Mouse (Mus musculus) bone marrow macrophage, adult 2 months (primary cell): Measurements from ENCODE around the gene Fam114a2.

ENCODE experiments used
- CTCF ChIP-seq: IDR thresholded peaks from 2 replicates; pipeline ENCODE4 v1.5.1; 2012; ENCODE audit warnings: low read depth, mild to moderate bottlenecking, low read length, moderate library complexity
- POLR2A ChIP-seq: IDR thresholded peaks from 2 replicates; pipeline ENCODE4 v1.6.1; 2012; ENCODE audit warnings: mild to moderate bottlenecking, low read depth, low read length, borderline replicate concordance

DNA sequence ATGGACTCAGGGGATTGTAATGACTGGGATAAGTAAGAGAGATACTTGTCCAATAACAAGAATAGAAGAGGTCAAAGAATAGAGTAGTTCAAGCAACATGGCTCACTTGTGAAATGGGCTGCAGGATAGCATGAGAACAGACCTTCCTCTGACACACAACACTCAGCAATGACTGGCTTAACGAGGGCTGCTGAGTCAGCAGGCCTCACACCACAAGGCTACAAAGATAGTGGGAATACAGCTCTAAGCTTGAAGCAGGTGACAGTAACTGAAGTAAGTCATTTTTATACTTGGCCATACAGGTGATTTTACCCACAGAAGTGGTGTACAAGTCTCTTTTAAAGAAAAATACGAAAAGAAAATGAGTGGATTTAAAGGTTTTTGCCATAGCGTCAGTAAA lies 7.5 kb upstream of the Fam114a2 start:
- TF ChIP-seq CTCF (no peak), POLR2A (no peak)
